Comparison of ENCODE assay signal across 8 mouse cellular contexts in the genomic region with DNA sequence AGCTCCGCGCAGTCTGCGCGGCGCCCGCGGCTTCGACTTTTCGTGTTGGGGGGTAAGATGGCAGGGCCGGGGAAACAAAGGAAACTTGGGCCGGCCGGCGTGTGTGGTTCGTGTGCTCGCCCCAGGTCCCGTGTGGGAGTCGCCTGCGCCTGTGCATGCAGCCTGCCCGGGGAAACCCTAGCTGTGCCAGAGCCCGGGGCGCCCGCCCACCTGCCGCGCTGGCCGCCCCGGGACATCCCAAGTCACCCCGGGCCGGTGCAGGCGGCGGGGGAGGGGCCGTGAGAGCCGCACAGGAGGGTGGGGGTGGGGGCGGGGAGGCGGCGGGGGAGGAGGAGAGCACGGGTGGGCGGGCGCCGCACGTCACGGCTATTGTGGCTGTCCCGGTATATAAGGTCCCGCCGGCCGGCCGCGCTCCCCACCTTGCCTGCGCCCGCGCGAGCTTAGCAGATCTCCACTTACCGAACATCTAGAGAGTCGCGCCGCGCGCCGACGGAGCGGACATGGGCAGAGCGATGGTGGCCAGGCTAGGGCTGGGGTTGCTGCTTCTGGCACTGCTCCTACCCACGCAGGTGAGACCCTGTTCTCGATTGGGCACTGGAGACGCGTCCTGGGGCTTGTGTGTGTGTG. TPM values are rescaled to one million over a fixed set of nuclear protein-coding genes. Genes with fewer than 3 reads are reported as not detected.
DNase-seq lines count a peak whose midpoint lies in the region; ATAC-seq and TF ChIP-seq lines count a peak whose summit lies in the region.

No protein-coding gene starts in this region.

- peak; percentile 44 for ATAC-seq in granulocyte monocyte progenitor cell, adult 5-6 weeks (replicated peaks; ENCODE audit: poor library complexity, severe bottlenecking)
- peak; percentile 83 for ATAC-seq in lung, postnatal 0 days

- peak overlapping the region; percentile 97 for H3K4me2 ChIP-seq in lung, postnatal 0 days (replicated peaks; ENCODE audit: low read depth, low read length)

- peak; percentile 85 for TF ChIP-seq POLR2A in kidney, adult 2 months (IDR thresholded peaks at IDR 0.05; ENCODE audit: low read depth, low read length)

- TF ChIP-seq EP300 in lung, postnatal 0 days (IDR thresholded peaks at IDR 0.05) = no peak

- H3K36me3 ChIP-seq in kidney, adult 2 months (ENCODE audit: control insufficient read depth, insufficient read depth, low read length) = no peaks in the 10 kb centered on the region
- H3K36me3 ChIP-seq in lung, postnatal 0 days (ENCODE audit: insufficient read depth, low read length) = no peaks in the 10 kb centered on the region

- H3K9ac ChIP-seq in lung, postnatal 0 days (replicated peaks; ENCODE audit: low read depth) = peak overlapping the region; percentile 48

- no peak for TF ChIP-seq CTCF in kidney, adult 2 months (conservative IDR thresholded peaks at IDR 0.05; ENCODE audit: insufficient read depth, insufficient read length, low read depth, low read length)
- no peak for TF ChIP-seq CTCF in lung, postnatal 0 days (IDR thresholded peaks at IDR 0.05)

- peak overlapping the region; percentile 63 for H3K4me3 ChIP-seq in kidney, adult 2 months (ENCODE audit: insufficient read depth, low read depth, low read length)
- peak overlapping the region; percentile 57 for H3K4me3 ChIP-seq in lung, postnatal 0 days (ENCODE audit: low read depth, low read length)

- DNase-seq in layer of hippocampus, postnatal 14 days (ENCODE audit: low spot score in 2 of 2) = peak; percentile 38 to 52
- DNase-seq in layer of hippocampus, adult 11-12 months (ENCODE audit: low spot score) = no peak
- peak; percentile 90 for DNase-seq in embryo, embryonic 10 days (ENCODE audit: low spot score)
- DNase-seq in kidney, adult 2 months = peak; percentile 90
- DNase-seq in lung, postnatal 0 days (ENCODE audit: low spot score) = peak; percentile 83
- peak; percentile 57 for DNase-seq in ovary, postnatal 10 days (ENCODE audit: low spot score)
- DNase-seq in thymus, postnatal 4 days = peak; percentile 92

- H3K27me3 ChIP-seq in kidney, adult 2 months (replicated peaks; ENCODE audit: control insufficient read depth, insufficient read depth, low read length) = no peaks in the 10 kb centered on the region
- H3K27me3 ChIP-seq in lung, postnatal 0 days (replicated peaks; ENCODE audit: insufficient read depth, low read length) = no peaks in the 10 kb centered on the region

- H3K27ac ChIP-seq in kidney, adult 2 months (ENCODE audit: insufficient read depth, low read depth, low read length) = peak overlapping the region; percentile 95
- H3K27ac ChIP-seq in lung, postnatal 0 days (ENCODE audit: low read length) = peak overlapping the region; percentile 62

- under 1% methylated on average over 61 of the region's 65 CpGs for WGBS in kidney, adult 2 months
- 0% methylated on average over 46 of the region's 65 CpGs for WGBS in lung, postnatal 0 days

- H3K9me3 ChIP-seq in lung, postnatal 0 days (ENCODE audit: low read length) = no peaks in the 10 kb centered on the region

- no peaks in the 10 kb centered on the region for H3K4me1 ChIP-seq in kidney, adult 2 months (ENCODE audit: control insufficient read depth, insufficient read depth, low read length)
- peaks cover 9% of the 10 kb centered on the region for H3K4me1 ChIP-seq in lung, postnatal 0 days (ENCODE audit: insufficient read depth, low read depth, low read length)

RNA-seq across cellular contexts. Expression of a gene that starts 0.8 kb away (rescaled TPM):
- total RNA-seq in layer of hippocampus, postnatal 14 days (2021) = 10 to 100 TPM; 31.0 to 42.0 TPM
- total RNA-seq in granulocyte monocyte progenitor cell, adult 5-6 weeks (2014; fragmentation: Nextera tagmentation) = 279 and 288 TPM in 2 replicates
- 385 and 423 TPM in 2 replicates for total RNA-seq in granulocyte monocyte progenitor cell, adult 5-6 weeks (2017)
- 184 and 186 TPM in 2 replicates for polyA plus RNA-seq in kidney, adult 2 months (2012; rRNA removed)
- 137 and 146 TPM in 2 replicates for polyA plus RNA-seq in lung, postnatal 0 days (2015; fragmentation: Nextera tagmentation; extraction: Ambion mirVana)

RNA-seq across cellular contexts. Expression of a gene that starts 38.1 kb away (rescaled TPM):
- total RNA-seq in layer of hippocampus, postnatal 14 days (2021) = 10 to 100 TPM; 49.0 to 49.1 TPM
- 25.9 and 52.7 TPM in 2 replicates for total RNA-seq in granulocyte monocyte progenitor cell, adult 5-6 weeks (2014; fragmentation: Nextera tagmentation)
- 52.1 and 76.1 TPM in 2 replicates for total RNA-seq in granulocyte monocyte progenitor cell, adult 5-6 weeks (2017)
- polyA plus RNA-seq in kidney, adult 2 months (2012; rRNA removed) = 13.3 and 19.6 TPM in 2 replicates
- 34.2 and 36.8 TPM in 2 replicates for polyA plus RNA-seq in lung, postnatal 0 days (2015; fragmentation: Nextera tagmentation; extraction: Ambion mirVana)

RNA-seq across cellular contexts. Expression of a gene that starts 55.0 kb away (rescaled TPM):
- 10 to 100 TPM in 1 of 2 experiments, not detected in 1; 10.7 TPM for total RNA-seq in layer of hippocampus, postnatal 14 days (2021)
- total RNA-seq in granulocyte monocyte progenitor cell, adult 5-6 weeks (2014; fragmentation: Nextera tagmentation) = 4.8 and 4.9 TPM in 2 replicates
- 2.5 and 4.0 TPM in 2 replicates for total RNA-seq in granulocyte monocyte progenitor cell, adult 5-6 weeks (2017)
- 74.5 and 91.3 TPM in 2 replicates for polyA plus RNA-seq in kidney, adult 2 months (2012; rRNA removed)
- polyA plus RNA-seq in lung, postnatal 0 days (2015; fragmentation: Nextera tagmentation; extraction: Ambion mirVana) = 9.1 and 21.1 TPM in 2 replicates

Comparison
In these comparisons a context has a peak if more than half of its experiments do, and no peak if none do; other contexts are left out.
1. RNA of a gene that starts 0.8 kb away (total RNA-seq): 279 to 423 TPM in granulocyte monocyte progenitor cell, adult 5-6 weeks; 31.0 to 42.0 TPM in layer of hippocampus, postnatal 14 days; every median in the first group is over 4 times any median in the second.